ENCODE assay signal across 13 mouse cellular contexts in the genomic region with DNA sequence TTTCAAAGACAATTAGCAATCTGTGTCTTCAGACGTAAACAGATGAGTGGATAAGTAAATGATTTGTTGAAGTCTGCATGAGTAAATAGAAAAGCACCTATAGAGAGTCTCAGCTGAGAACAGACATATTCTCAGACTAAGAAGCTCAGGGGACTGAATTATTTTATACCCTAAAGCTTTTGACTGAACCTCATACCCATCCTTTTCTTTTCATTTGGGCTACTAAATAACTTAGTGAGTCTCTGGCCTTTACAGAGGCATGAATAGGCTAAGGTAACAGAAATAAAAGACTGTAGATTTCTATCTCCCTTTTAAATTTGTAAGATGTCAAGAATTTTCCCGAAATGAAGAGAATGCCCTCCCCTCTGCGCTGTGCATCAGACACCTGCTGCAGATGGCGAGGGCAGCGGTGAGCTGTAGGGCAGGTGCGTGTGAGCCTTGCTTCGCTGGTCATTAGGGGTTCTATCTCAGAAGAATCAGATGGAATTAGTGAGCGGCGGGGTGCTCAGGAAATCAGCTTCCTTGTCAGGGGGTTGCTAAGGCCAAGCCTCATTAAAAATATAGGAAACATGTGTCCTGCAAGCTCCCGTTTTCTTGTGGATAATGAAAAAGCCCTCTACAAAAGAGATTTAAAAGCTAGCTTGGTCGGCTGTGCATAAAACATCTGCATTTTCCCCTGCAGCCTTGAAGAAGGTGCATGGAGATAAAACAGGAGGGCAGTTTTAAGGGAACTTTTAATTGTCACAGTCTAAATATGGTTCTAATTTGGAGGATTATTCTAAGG.
DNase-seq lines count a peak whose midpoint lies in the region; ATAC-seq lines count a peak whose summit lies in the region.
"Had no signal": no experiment of that assay in that cellular context is flagged by ENCODE, and none has a peak within 500 bp of the region (broad histone marks: within the 10 kb centered on the region; RNA-seq: fewer than 3 reads in every experiment).

No protein-coding gene starts in this region.

- no peaks in the 10 kb centered on the region for H3K9me3 ChIP-seq in midbrain, embryonic 11.5 days (ENCODE audit: control insufficient read depth, low read length)
- H3K9me3 ChIP-seq in midbrain, embryonic 10.5 days (replicated peaks), result no peaks in the 10 kb centered on the region
- no peaks in the 10 kb centered on the region for H3K9me3 ChIP-seq in limb, embryonic 11.5 days (ENCODE audit: control insufficient read depth, low read length)
- H3K9me3 ChIP-seq in neural tube, embryonic 15.5 days (replicated peaks), result no peaks in the 10 kb centered on the region

- peak; percentile 5 for DNase-seq in embryo, embryonic 10.5 days (ENCODE audit: low spot score)
- DNase-seq in embryo, embryonic 9.5 days (ENCODE audit: extremely low spot score), result no peak
- no peak for DNase-seq in midbrain, embryonic 11.5 days (ENCODE audit: low spot score, missing footprints)
- DNase-seq in midbrain, embryonic 10.5 days (ENCODE audit: low spot score), result no peak
- peak; percentile 70 for DNase-seq in limb, embryonic 11.5 days (ENCODE audit: low spot score)
- no peak for DNase-seq in spleen, adult 18-20 months
- no peak for DNase-seq in thymus, postnatal 36 days
- DNase-seq: adrenal gland, postnatal 14 days; cerebellum, adult 11-12 months; heart, adult 2 months; heart, postnatal 36 days; liver, postnatal 0 days had no signal

- ATAC-seq in midbrain, embryonic 11.5 days (ENCODE audit: low FRiP score), result peak; percentile 46; the same call in 1 of the 2 replicates
- ATAC-seq in limb, embryonic 11.5 days (ENCODE audit: insufficient number of reproducible peaks, low FRiP score, low TSS enrichment, low read depth), result peak; percentile 44; the same call in 1 of the 2 replicates
- ATAC-seq in neural tube, embryonic 15.5 days (ENCODE audit: low FRiP score), result peak; percentile 61; the same call in 1 of the 2 replicates
- ATAC-seq: liver, postnatal 0 days had no signal

- no peak overlapping the region for H3K27ac ChIP-seq in midbrain, embryonic 11.5 days (ENCODE audit: low read depth, low read length)
- no peak overlapping the region for H3K27ac ChIP-seq in midbrain, embryonic 10.5 days (replicated peaks)
- H3K27ac ChIP-seq in limb, embryonic 11.5 days (replicated peaks; ENCODE audit: low read depth, low read length), result no peak overlapping the region
- H3K27ac ChIP-seq in neural tube, embryonic 15.5 days (replicated peaks), result no peak overlapping the region
- H3K27ac ChIP-seq: heart, adult 2 months had no signal

- H3K27me3 ChIP-seq in midbrain, embryonic 11.5 days (ENCODE audit: control insufficient read depth, insufficient read depth, low read length), result no peaks in the 10 kb centered on the region
- H3K27me3 ChIP-seq in midbrain, embryonic 10.5 days (ENCODE audit: low read depth, poor library complexity, severe bottlenecking), result no peaks in the 10 kb centered on the region
- no peaks in the 10 kb centered on the region for H3K27me3 ChIP-seq in limb, embryonic 11.5 days (ENCODE audit: control insufficient read depth, insufficient read depth, low read length)
- H3K27me3 ChIP-seq in neural tube, embryonic 15.5 days (replicated peaks), result no peaks in the 10 kb centered on the region; the same call in 1 of the 2 replicates

- no peak overlapping the region for H3K9ac ChIP-seq in midbrain, embryonic 11.5 days (ENCODE audit: low read length)
- H3K9ac ChIP-seq in limb, embryonic 11.5 days (ENCODE audit: low read length), result no peak overlapping the region
- no peak overlapping the region for H3K9ac ChIP-seq in neural tube, embryonic 15.5 days (replicated peaks)
- H3K9ac ChIP-seq: liver, postnatal 0 days had no signal

- 59% methylated on average over 11 of the region's 11 CpGs for WGBS in midbrain, embryonic 11.5 days
- 67% methylated on average over 11 of the region's 11 CpGs for WGBS in midbrain, embryonic 10.5 days
- WGBS in limb, embryonic 11.5 days, result 15% methylated on average over 11 of the region's 11 CpGs
- WGBS in neural tube, embryonic 15.5 days, result 61% methylated on average over 11 of the region's 11 CpGs

- H3K4me3 ChIP-seq in midbrain, embryonic 11.5 days (ENCODE audit: low read depth, low read length), result no peak overlapping the region
- no peak overlapping the region for H3K4me3 ChIP-seq in midbrain, embryonic 10.5 days
- H3K4me3 ChIP-seq in limb, embryonic 11.5 days (ENCODE audit: low read depth, low read length), result no peak overlapping the region
- H3K4me3 ChIP-seq in neural tube, embryonic 15.5 days (replicated peaks), result no peak overlapping the region
- H3K4me3 ChIP-seq: heart, adult 2 months had no signal

- H3K4me1 ChIP-seq in midbrain, embryonic 11.5 days (ENCODE audit: control insufficient read depth, insufficient read depth, low read length), result no peaks in the 10 kb centered on the region
- H3K4me1 ChIP-seq in midbrain, embryonic 10.5 days, result peaks cover 3% of the 10 kb centered on the region; the same call in 1 of the 2 replicates
- peaks cover 5% of the 10 kb centered on the region; the same call in 1 of the 2 replicates for H3K4me1 ChIP-seq in limb, embryonic 11.5 days (ENCODE audit: control insufficient read depth, insufficient read depth, low read length)
- no peaks in the 10 kb centered on the region for H3K4me1 ChIP-seq in neural tube, embryonic 15.5 days

- H3K36me3 ChIP-seq in midbrain, embryonic 11.5 days (ENCODE audit: control insufficient read depth, insufficient read depth, low read length), result no peaks in the 10 kb centered on the region
- H3K36me3 ChIP-seq in midbrain, embryonic 10.5 days, result no peaks in the 10 kb centered on the region
- no peaks in the 10 kb centered on the region for H3K36me3 ChIP-seq in limb, embryonic 11.5 days (ENCODE audit: control insufficient read depth, insufficient read depth, low read length)
- H3K36me3 ChIP-seq in neural tube, embryonic 15.5 days, result no peaks in the 10 kb centered on the region

- no peak overlapping the region for H3K4me2 ChIP-seq in midbrain, embryonic 11.5 days
- H3K4me2 ChIP-seq in limb, embryonic 11.5 days (ENCODE audit: low read depth, severe bottlenecking), result peak overlapping the region; percentile 29; the same call in 1 of the 2 replicates
- no peak overlapping the region for H3K4me2 ChIP-seq in neural tube, embryonic 15.5 days

Comparison
In these comparisons a context has a peak if more than half of its experiments do, and no peak if none do; other contexts are left out.
1. DNase-seq: peak in embryo, embryonic 10.5 days (single experiment) and limb, embryonic 11.5 days (single experiment); none in embryo, embryonic 9.5 days (single experiment), midbrain, embryonic 11.5 days (single experiment), midbrain, embryonic 10.5 days (single experiment), spleen, adult 18-20 months (0 of 2) and thymus, postnatal 36 days (0 of 2).
2. Peak in every context shown above with its lines, with median percentiles within 50 percentile points of each other: ATAC-seq.